ENCODE assay signal across 8 mouse cellular contexts in the genomic region with DNA sequence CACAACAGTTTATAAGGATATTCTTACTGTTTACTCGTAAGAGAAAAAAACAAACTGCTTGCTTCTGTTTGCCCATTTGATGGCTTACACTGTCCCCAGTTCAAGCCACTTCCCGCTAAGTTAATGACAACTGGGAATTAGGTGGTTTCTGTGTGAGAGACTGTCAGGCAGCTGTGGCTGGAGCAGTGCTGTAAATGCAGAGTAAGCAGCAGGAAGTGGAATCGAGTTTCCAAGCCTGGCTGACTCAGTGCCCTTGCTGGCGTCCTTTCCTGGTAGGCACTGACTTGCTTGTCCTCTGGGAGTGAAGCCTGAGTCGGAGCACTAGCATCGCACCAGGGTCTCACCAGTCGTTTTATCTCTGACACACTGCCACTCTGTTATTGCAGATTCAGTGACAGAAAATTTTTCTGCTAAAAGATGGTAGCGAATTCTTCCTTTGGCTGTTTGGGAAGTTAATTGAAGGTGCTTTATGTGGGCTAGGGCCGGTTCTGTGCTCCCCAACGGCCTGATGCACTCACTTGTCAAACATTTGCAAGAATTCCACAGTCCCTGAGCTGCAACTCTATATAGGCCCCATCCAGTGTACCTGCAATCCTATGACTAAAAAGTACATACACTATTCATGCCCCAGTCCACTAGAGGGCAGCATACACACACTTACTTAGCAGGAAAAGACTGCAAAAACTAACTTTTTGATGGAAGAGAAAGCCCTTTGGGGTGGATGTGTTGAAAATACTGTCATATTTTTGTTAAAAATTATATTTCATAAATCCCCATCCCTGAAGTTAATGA. TPM values are rescaled to one million over a fixed set of nuclear protein-coding genes. Genes with fewer than 3 reads are reported as not detected.
DNase-seq lines count a peak whose midpoint lies in the region; ATAC-seq and TF ChIP-seq lines count a peak whose summit lies in the region.

No protein-coding gene starts in this region.

- no peaks in the 10 kb centered on the region for H3K36me3 ChIP-seq in forebrain, embryonic 12.5 days (replicated peaks)
- H3K36me3 ChIP-seq in hindbrain, embryonic 15.5 days: no peaks in the 10 kb centered on the region
- no peaks in the 10 kb centered on the region for H3K36me3 ChIP-seq in limb, embryonic 14.5 days (ENCODE audit: control insufficient read depth, insufficient read depth, low read length)
- no peaks in the 10 kb centered on the region for H3K36me3 ChIP-seq in midbrain, embryonic 16.5 days (ENCODE audit: control insufficient read depth, insufficient read depth, low read length)

- no peaks in the 10 kb centered on the region for H3K27me3 ChIP-seq in forebrain, embryonic 12.5 days
- no peaks in the 10 kb centered on the region for H3K27me3 ChIP-seq in hindbrain, embryonic 15.5 days
- H3K27me3 ChIP-seq in limb, embryonic 14.5 days (ENCODE audit: control insufficient read depth, insufficient read depth, low read length): no peaks in the 10 kb centered on the region
- no peaks in the 10 kb centered on the region for H3K27me3 ChIP-seq in midbrain, embryonic 16.5 days (ENCODE audit: control insufficient read depth, insufficient read depth, low read depth, low read length)

- 60% methylated on average over 10 of the region's 10 CpGs for WGBS in forebrain, embryonic 12.5 days
- 54% methylated on average over 10 of the region's 10 CpGs for WGBS in hindbrain, embryonic 15.5 days
- 33% methylated on average over 10 of the region's 10 CpGs for WGBS in limb, embryonic 14.5 days
- WGBS in midbrain, embryonic 16.5 days: 54% methylated on average over 10 of the region's 10 CpGs

- H3K4me2 ChIP-seq in forebrain, embryonic 12.5 days: no peak overlapping the region
- no peak overlapping the region for H3K4me2 ChIP-seq in hindbrain, embryonic 15.5 days
- no peak overlapping the region for H3K4me2 ChIP-seq in limb, embryonic 14.5 days (replicated peaks; ENCODE audit: low read depth, low read length, severe bottlenecking)
- H3K4me2 ChIP-seq in midbrain, embryonic 16.5 days (ENCODE audit: low read length): no peak overlapping the region

- ATAC-seq in forebrain, embryonic 12.5 days (ENCODE audit: low FRiP score): peak; percentile 57; the same call in 1 of the 2 replicates
- ATAC-seq in hindbrain, embryonic 15.5 days (ENCODE audit: low FRiP score, low read depth): 0 out of 2 replicates have a peak, but pooled peaks have one; percentile 48
- ATAC-seq in limb, embryonic 14.5 days (ENCODE audit: low FRiP score, low read depth): no peak
- peak; percentile 63 for ATAC-seq in midbrain, embryonic 16.5 days

- H3K9me3 ChIP-seq in forebrain, embryonic 12.5 days: no peaks in the 10 kb centered on the region
- no peaks in the 10 kb centered on the region for H3K9me3 ChIP-seq in hindbrain, embryonic 15.5 days
- H3K9me3 ChIP-seq in limb, embryonic 14.5 days (ENCODE audit: control insufficient read depth, low read length): no peaks in the 10 kb centered on the region
- H3K9me3 ChIP-seq in midbrain, embryonic 16.5 days (replicated peaks; ENCODE audit: control insufficient read depth, low read length, poor library complexity, severe bottlenecking): no peaks in the 10 kb centered on the region

- H3K4me1 ChIP-seq in forebrain, embryonic 12.5 days: no peaks in the 10 kb centered on the region
- H3K4me1 ChIP-seq in hindbrain, embryonic 15.5 days (replicated peaks): no peaks in the 10 kb centered on the region
- no peaks in the 10 kb centered on the region for H3K4me1 ChIP-seq in limb, embryonic 14.5 days (ENCODE audit: control insufficient read depth, insufficient read depth, low read length)
- H3K4me1 ChIP-seq in midbrain, embryonic 16.5 days (ENCODE audit: control insufficient read depth, insufficient read depth, low read length): no peaks in the 10 kb centered on the region

- H3K27ac ChIP-seq in forebrain, embryonic 12.5 days: no peak overlapping the region
- H3K27ac ChIP-seq in hindbrain, embryonic 15.5 days (replicated peaks): no peak overlapping the region
- H3K27ac ChIP-seq in limb, embryonic 14.5 days (replicated peaks; ENCODE audit: low read depth, low read length): no peak overlapping the region
- no peak overlapping the region for H3K27ac ChIP-seq in midbrain, embryonic 16.5 days (ENCODE audit: low read length)

- no peak for TF ChIP-seq POLR2A in limb, embryonic 14.5 days (IDR thresholded peaks at IDR 0.05; ENCODE audit: borderline replicate concordance, extremely low read depth, insufficient read depth, insufficient read length)

- H3K4me3 ChIP-seq in forebrain, embryonic 12.5 days (replicated peaks): no peak overlapping the region
- H3K4me3 ChIP-seq in hindbrain, embryonic 15.5 days: no peak overlapping the region
- no peak overlapping the region for H3K4me3 ChIP-seq in limb, embryonic 14.5 days (replicated peaks; ENCODE audit: low read length)
- H3K4me3 ChIP-seq in midbrain, embryonic 16.5 days (ENCODE audit: low read depth, low read length): no peak overlapping the region

- DNase-seq in 3T3-L1 (ENCODE audit: low read depth, low spot score): peak; percentile 87
- DNase-seq in CD4-positive, CD25-positive, alpha-beta regulatory T cell, adult 2 months (ENCODE audit: low read depth, low spot score): peak; percentile 78
- DNase-seq in brain, adult 2 months (ENCODE audit: low read depth, low spot score): peak; percentile 80
- DNase-seq in limb, embryonic 14.5 days (ENCODE audit: low spot score): peak; percentile 81
- DNase-seq in ovary, postnatal 10 days (ENCODE audit: low spot score): no peak

- no peak overlapping the region for H3K9ac ChIP-seq in forebrain, embryonic 12.5 days
- no peak overlapping the region for H3K9ac ChIP-seq in hindbrain, embryonic 15.5 days
- H3K9ac ChIP-seq in limb, embryonic 14.5 days (ENCODE audit: low read depth, low read length, severe bottlenecking): no peak overlapping the region
- no peak overlapping the region for H3K9ac ChIP-seq in midbrain, embryonic 16.5 days (ENCODE audit: low read depth, low read length)

RNA-seq across cellular contexts. Expression of a gene that starts 24.3 kb away (rescaled TPM):
- polyA plus RNA-seq in forebrain, embryonic 12.5 days (2016; fragmentation: Nextera tagmentation; extraction: Ambion mirVana): 115 and 121 TPM in 2 replicates
- 296 and 313 TPM in 2 replicates for polyA plus RNA-seq in hindbrain, embryonic 15.5 days (2015; fragmentation: Nextera tagmentation; extraction: Ambion mirVana)
- polyA plus RNA-seq in limb, embryonic 14.5 days (2012; rRNA removed): 60.1 and 61.1 TPM in 2 replicates
- 68.0 and 69.3 TPM in 2 replicates for polyA plus RNA-seq in limb, embryonic 14.5 days (2014; fragmentation: Nextera tagmentation; extraction: Ambion mirVana)
- 363 and 388 TPM in 2 replicates for polyA plus RNA-seq in midbrain, embryonic 16.5 days (2015; fragmentation: Nextera tagmentation; extraction: Ambion mirVana)

RNA-seq across cellular contexts. Expression of a gene that starts 49.9 kb away (rescaled TPM):
- 2.7 and 3.2 TPM in 2 replicates for polyA plus RNA-seq in forebrain, embryonic 12.5 days (2016; fragmentation: Nextera tagmentation; extraction: Ambion mirVana)
- polyA plus RNA-seq in hindbrain, embryonic 15.5 days (2015; fragmentation: Nextera tagmentation; extraction: Ambion mirVana): 6.8 TPM in 2 replicates
- polyA plus RNA-seq in limb, embryonic 14.5 days (2012; rRNA removed): 34.5 and 34.9 TPM in 2 replicates
- polyA plus RNA-seq in limb, embryonic 14.5 days (2014; fragmentation: Nextera tagmentation; extraction: Ambion mirVana): 24.2 and 25.5 TPM in 2 replicates
- polyA plus RNA-seq in midbrain, embryonic 16.5 days (2015; fragmentation: Nextera tagmentation; extraction: Ambion mirVana): 2.7 and 2.8 TPM in 2 replicates
